ENCODE assay signal across 9 mouse cellular contexts in the genomic region with DNA sequence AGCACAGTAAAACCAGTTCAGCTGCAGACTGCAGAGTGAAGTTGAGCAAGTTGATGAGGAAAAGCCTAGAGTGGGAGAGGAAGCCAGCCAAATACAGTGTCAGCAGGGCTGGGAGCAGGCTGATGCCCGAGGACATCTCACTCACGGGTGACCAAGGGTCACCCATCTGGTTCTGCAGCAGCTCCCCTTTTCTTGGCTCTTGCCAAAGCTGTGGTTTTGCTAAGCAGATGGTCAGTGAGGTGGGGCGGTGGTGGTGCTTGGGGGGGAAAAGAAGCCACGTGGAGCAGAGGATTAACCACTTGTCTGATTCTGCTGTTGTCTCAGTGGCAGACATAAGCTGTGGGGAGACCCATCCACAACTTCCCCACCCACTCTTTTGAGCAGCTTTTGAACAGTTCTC. TPM values are rescaled to one million over a fixed set of nuclear protein-coding genes. Genes with fewer than 3 reads are reported as not detected.
A peak's percentile ranks its signal among the peaks of the same experiment; 100 is the strongest.
DNase-seq lines count a peak whose midpoint lies in the region; ATAC-seq lines count a peak whose summit lies in the region.
"Had no signal": no experiment of that assay in that cellular context is flagged by ENCODE, and none has a peak within 500 bp of the region (broad histone marks: within the 10 kb centered on the region; RNA-seq: fewer than 3 reads in every experiment).

No protein-coding gene starts in this region.

- DNase-seq in embryo, embryonic 10 days (ENCODE audit: low spot score) = peak; percentile 8
- no peak for DNase-seq in embryo, embryonic 9.5 days (ENCODE audit: extremely low spot score)
- DNase-seq in midbrain, embryonic 11.5 days (ENCODE audit: low spot score, missing footprints) = peak; percentile 77
- DNase-seq in gastrocnemius, adult 8-10 months (ENCODE audit: low spot score in 2 of 2) = peak; percentile 30 to 50
- DNase-seq in lung, postnatal 25 days (ENCODE audit: low spot score) = peak; percentile 46
- no peak for DNase-seq in natural killer cell, adult 2 months (ENCODE audit: low spot score in 2 of 2)
- no peak for DNase-seq in kidney, adult 9 months

- no peaks in the 10 kb centered on the region for H3K27me3 ChIP-seq in midbrain, embryonic 11.5 days (ENCODE audit: control insufficient read depth, insufficient read depth, low read length)
- H3K27me3 ChIP-seq in midbrain, embryonic 15.5 days (replicated peaks) = no peaks in the 10 kb centered on the region
- H3K27me3 ChIP-seq: lung, embryonic 15.5 days had no signal

- H3K4me2 ChIP-seq in midbrain, embryonic 11.5 days = no peak overlapping the region
- no peak overlapping the region for H3K4me2 ChIP-seq in midbrain, embryonic 15.5 days
- H3K4me2 ChIP-seq: lung, embryonic 15.5 days had no signal

- peak; percentile 40; the same call in 1 of the 2 replicates for ATAC-seq in midbrain, embryonic 11.5 days (ENCODE audit: low FRiP score)
- no peak for ATAC-seq in midbrain, embryonic 15.5 days (replicated peaks)

- WGBS in midbrain, embryonic 11.5 days = 12% methylated on average over 4 of the region's 4 CpGs
- 21% methylated on average over 4 of the region's 4 CpGs for WGBS in midbrain, embryonic 15.5 days

- peaks cover 2% of the 10 kb centered on the region; the same call in 1 of the 2 replicates for H3K36me3 ChIP-seq in midbrain, embryonic 11.5 days (ENCODE audit: control insufficient read depth, insufficient read depth, low read length)
- H3K36me3 ChIP-seq in midbrain, embryonic 15.5 days (replicated peaks) = no peaks in the 10 kb centered on the region

- no peak overlapping the region for H3K27ac ChIP-seq in midbrain, embryonic 11.5 days (ENCODE audit: low read depth, low read length)
- no peak overlapping the region for H3K27ac ChIP-seq in midbrain, embryonic 15.5 days
- H3K27ac ChIP-seq: lung, embryonic 15.5 days had no signal

- no peak overlapping the region for H3K9ac ChIP-seq in midbrain, embryonic 11.5 days (ENCODE audit: low read length)
- H3K9ac ChIP-seq in midbrain, embryonic 15.5 days = no peak overlapping the region
- H3K9ac ChIP-seq: lung, embryonic 15.5 days had no signal

- H3K9me3 ChIP-seq in midbrain, embryonic 11.5 days (ENCODE audit: control insufficient read depth, low read length) = no peaks in the 10 kb centered on the region; the same call in 1 of the 2 replicates
- no peaks in the 10 kb centered on the region for H3K9me3 ChIP-seq in midbrain, embryonic 15.5 days
- H3K9me3 ChIP-seq: lung, embryonic 15.5 days had no signal

- H3K4me1 ChIP-seq in midbrain, embryonic 11.5 days (ENCODE audit: control insufficient read depth, insufficient read depth, low read length) = peaks cover 13% of the 10 kb centered on the region
- H3K4me1 ChIP-seq in midbrain, embryonic 15.5 days = peaks cover 24% of the 10 kb centered on the region

- H3K4me3 ChIP-seq in midbrain, embryonic 11.5 days (ENCODE audit: low read depth, low read length) = no peak overlapping the region
- H3K4me3 ChIP-seq in midbrain, embryonic 15.5 days = no peak overlapping the region
- H3K4me3 ChIP-seq: lung, embryonic 15.5 days had no signal

RNA-seq across cellular contexts. Expression of a gene that starts 7.1 kb away (rescaled TPM):
- polyA plus RNA-seq in midbrain, embryonic 11.5 days (2014; fragmentation: Nextera tagmentation; extraction: Ambion mirVana) = 43.3 and 46.3 TPM in 2 replicates
- polyA plus RNA-seq in midbrain, embryonic 15.5 days (2015; fragmentation: Nextera tagmentation; extraction: Ambion mirVana) = 80.3 and 81.2 TPM in 2 replicates
- 10 to 100 TPM; 16.6 to 19.2 (median 18.1) TPM for total RNA-seq in gastrocnemius, adult 8-10 months (2022)

RNA-seq across cellular contexts. Expression of a gene that starts 21.9 kb away (rescaled TPM):
- polyA plus RNA-seq in midbrain, embryonic 11.5 days (2014; fragmentation: Nextera tagmentation; extraction: Ambion mirVana) = 3.0 and 3.2 TPM in 2 replicates
- polyA plus RNA-seq in midbrain, embryonic 15.5 days (2015; fragmentation: Nextera tagmentation; extraction: Ambion mirVana) = 3.2 and 3.7 TPM in 2 replicates
- total RNA-seq in gastrocnemius, adult 8-10 months (2022) = not detected
- polyA plus RNA-seq: lung, embryonic 15.5 days had no signal

RNA-seq across cellular contexts. Expression of a gene that starts 45.1 kb away (rescaled TPM):
- 170 and 171 TPM in 2 replicates for polyA plus RNA-seq in midbrain, embryonic 11.5 days (2014; fragmentation: Nextera tagmentation; extraction: Ambion mirVana)
- 205 and 213 TPM in 2 replicates for polyA plus RNA-seq in midbrain, embryonic 15.5 days (2015; fragmentation: Nextera tagmentation; extraction: Ambion mirVana)
- total RNA-seq in gastrocnemius, adult 8-10 months (2022) = 100 to 1,000 TPM; 124 to 131 (median 129) TPM

RNA-seq across cellular contexts. Expression of a gene that starts 55.8 kb away (rescaled TPM):
- 29.8 and 30.3 TPM in 2 replicates for polyA plus RNA-seq in midbrain, embryonic 11.5 days (2014; fragmentation: Nextera tagmentation; extraction: Ambion mirVana)
- polyA plus RNA-seq in midbrain, embryonic 15.5 days (2015; fragmentation: Nextera tagmentation; extraction: Ambion mirVana) = 37.4 and 37.7 TPM in 2 replicates
- 10 to 100 TPM; 14.1 to 17.9 (median 16.3) TPM for total RNA-seq in gastrocnemius, adult 8-10 months (2022)

Comparison
In these comparisons a context has a peak if more than half of its experiments do, and no peak if none do; other contexts are left out.
1. DNase-seq: peak in embryo, embryonic 10 days (single experiment), midbrain, embryonic 11.5 days (single experiment), gastrocnemius, adult 8-10 months (2 of 2) and lung, postnatal 25 days (single experiment); none in embryo, embryonic 9.5 days (single experiment), natural killer cell, adult 2 months (0 of 2) and kidney, adult 9 months (single experiment).